Mouse (Mus musculus) T-helper 17 cell (primary cell): ENCODE data around the gene Nptn.

Experiments used
- in situ Hi-C, 2 experiments: fragments of 300-600 bp; cut with MboI, MseI; formaldehyde crosslinking; loops; 1 replicate in 1 of 2; 2 replicates in 1 of 2; pipeline ENCODE4 v1.15.1; 2025; ENCODE audit warnings: high pct_unique_total_duplicates in 2 of 2

Nptn gene

DNA sequence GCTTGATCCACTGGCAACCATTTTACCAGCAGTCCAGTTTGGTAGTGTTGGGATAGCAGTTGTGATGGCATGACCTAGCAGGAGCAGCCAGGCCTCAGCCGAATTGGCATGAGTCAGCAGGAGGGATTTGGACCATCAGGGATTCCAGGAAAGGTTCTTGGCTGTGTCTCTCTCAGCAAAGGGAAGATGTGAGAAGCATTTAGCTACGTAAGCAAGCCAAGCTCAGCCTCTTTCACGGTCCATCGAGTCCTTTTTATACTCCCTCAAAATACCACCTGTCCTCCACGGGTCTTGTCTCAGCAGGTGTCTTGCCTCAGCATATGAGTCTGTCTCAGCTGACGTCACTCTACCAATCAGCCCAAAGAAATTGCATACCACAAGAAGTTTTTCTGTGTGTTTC, 101.3 kb downstream of the Nptn start:
- in situ Hi-C loops = no loop called here

DNA sequence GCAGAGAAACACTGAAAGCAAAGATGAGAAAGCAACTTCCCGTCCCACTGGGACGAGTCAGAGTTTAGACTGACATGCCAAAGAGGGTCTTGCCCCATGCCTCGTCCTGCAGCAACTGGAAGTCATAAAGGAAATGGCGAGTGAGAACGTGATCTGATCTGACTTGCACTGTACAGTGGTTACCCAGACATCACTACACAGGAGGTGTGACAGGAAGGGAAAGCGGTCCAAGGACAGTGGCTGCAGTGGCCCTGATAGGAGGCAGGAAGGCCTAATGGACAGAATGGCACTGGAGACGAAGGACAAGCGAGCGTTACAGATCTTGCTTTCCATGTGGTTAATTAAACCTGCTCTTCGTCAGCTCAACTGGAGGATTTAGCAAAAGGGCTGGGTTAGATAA, 103.2 kb downstream of the Nptn start:
- in situ Hi-C loops = no loop called here

DNA sequence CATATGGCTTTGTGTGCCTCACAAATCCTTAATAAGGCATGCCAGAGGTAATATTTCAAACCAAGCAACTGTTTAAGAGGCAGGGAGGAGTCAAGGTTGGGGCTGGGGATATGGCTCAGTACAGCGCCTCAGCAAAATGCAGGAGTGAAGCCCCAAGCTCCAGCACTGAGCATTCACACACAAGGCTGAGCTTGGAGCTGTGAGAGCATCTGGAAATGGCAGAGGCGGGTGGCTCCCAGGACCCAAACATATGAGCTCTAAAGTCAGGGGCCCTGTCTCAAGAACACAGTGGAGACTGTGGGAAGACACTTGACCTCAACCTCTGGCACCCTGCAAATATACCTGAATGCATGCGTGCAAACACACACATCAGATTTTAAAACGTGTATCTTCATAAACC, 106.0 kb downstream of the Nptn start:
- in situ Hi-C loops = no loop called here

DNA sequence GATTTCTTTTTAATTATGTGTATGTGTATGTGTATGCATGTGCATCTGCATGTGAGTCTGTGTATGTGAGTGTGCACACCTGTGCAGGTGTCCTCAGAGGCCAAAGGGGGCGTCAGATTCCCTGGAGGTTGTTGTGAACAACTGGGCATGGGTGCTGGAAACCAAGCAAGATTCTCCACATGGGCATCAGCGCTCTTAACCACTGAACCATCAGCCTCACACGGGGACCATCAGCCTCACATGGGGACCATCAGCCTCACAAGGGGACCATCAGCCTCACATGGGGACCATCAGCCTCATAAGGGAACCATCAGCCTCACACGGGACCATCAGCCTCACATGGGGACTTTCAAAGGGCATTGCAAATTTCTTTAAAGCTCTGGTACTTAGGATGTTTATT, 108.7 kb downstream of the Nptn start:
- in situ Hi-C loops = no loop called here

DNA sequence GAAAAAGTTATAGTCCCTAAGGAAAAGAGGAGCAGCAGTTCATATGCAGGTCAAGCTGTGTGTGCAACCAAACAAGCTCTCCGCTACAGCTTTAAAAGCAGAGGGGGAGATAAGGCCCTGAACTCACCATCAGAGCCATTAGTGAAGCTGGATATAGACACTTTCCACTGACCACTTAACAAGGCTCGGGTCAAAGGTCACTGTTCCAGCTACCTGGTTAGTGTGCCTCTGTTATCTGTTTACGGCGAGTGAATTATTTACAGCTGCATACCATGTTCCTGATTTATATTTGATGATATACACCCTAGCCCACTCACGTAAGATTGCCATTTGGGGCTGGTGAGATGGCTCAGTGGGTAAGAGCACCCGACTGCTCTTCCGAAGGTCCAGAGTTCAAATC, 109.4 kb downstream of the Nptn start:
- in situ Hi-C loops = no loop called here

DNA sequence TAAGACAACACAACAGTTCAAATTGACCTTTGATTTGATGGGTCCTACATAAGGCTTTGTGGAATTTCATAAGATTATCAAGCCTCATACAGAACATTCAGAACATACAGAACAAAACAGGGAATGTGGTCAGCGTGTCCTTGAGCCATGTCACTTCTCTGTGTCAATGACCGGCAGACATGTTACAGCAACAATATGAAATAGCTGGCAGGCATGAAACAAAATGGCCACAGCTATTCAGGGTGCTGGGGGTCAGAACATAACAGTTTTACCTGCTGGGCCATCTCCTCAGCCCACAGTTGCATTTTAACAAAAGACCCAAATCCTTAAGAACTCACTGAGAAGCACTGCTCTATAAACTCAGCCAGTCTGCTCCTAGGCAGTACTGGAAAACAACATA, 116.4 kb downstream of the Nptn start:
- in situ Hi-C loops = no loop called here

DNA sequence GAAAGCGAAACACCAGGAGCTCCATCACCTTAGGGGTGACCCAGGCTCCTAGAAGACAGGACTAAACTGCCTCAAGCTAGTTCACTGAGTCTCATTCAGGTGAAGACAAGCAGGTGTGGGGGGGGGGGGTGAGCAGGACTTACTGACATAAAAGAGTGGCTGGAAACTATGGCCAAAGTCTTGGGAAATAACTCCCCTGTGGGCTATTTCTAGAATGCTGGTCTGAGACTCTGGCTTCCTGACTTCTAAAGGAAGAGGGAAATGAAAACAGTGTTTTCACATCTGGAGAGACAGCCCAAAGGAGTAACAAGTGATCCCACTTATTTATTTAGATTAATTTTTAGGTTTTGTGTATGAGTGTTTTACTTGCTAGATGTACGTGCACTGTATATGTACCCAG, 119.7 kb downstream of the Nptn start:
- in situ Hi-C loops = no loop called here

DNA sequence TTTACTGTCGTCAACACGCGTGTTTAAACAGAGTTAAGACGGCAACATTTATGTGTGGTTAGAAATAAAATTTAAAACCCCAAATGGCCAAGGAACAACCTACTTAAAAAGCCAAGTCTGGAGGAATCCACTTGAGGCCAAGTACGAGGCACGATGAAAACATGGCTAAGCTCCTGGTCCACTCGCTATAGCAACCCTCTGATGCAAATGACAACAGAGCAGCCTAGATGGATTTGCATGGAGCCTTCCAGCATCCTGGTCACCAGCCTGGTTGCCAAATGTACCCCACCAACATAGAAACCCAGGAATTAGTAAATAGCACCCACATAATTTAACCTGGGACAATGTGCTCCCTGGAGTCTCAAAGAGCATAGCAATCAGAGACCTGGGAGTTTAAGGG, 121.7 kb downstream of the Nptn start:
- in situ Hi-C loops = no loop called here

DNA sequence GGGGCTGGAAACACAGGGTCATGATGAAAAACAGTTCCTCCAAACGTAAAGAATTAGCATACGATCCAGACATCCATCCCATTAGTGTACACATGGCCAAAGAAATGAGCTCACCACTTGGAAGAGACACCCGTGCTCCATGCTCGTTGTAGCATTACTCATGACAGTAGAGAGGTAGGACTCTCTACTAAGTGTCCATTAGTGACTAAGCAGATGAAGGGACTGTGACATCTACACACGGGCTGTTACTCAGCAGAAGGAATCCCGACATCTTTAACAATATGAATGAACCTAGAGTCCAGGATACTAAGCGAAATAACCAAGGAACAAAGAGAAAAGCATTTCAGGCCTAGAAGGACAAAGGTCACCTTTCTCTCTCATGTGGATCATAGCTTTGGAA, 124.0 kb downstream of the Nptn start:
- in situ Hi-C loops = no loop called here
